Comparison of ENCODE assay signal across 31 mouse cellular contexts in the genomic region with DNA sequence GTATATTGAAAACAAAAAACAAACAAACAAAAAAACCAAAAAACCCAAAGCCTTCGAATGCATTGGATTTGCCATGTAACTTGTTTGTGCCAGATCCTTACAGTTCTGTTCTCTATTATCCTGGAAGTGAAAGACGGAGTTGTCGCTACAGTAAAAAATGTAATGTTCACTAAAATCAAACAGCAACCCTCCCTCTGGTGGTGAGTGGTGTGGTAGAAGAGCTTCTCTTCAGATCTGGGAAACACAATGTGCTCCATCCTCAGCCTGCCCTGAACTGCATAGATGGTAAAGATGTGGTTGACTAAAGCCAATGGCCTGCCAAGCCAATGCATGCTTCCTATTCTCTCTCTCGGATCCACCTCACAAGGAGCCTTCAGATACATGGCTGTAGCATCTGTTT.
DNase-seq lines count a peak whose midpoint lies in the region; ATAC-seq and TF ChIP-seq lines count a peak whose summit lies in the region.
"Had no signal": no experiment of that assay in that cellular context is flagged by ENCODE, and none has a peak within 500 bp of the region (broad histone marks: within the 10 kb centered on the region; RNA-seq: fewer than 3 reads in every experiment).

No protein-coding gene starts in this region.

- no peaks in the 10 kb centered on the region for H3K9me3 ChIP-seq in CH12.LX (replicated peaks; ENCODE audit: low read length)
- H3K9me3 ChIP-seq: embryonic facial prominence, embryonic 12.5 days; forebrain, embryonic 10.5 days; hindbrain, embryonic 12.5 days; intestine, embryonic 15.5 days; liver, embryonic 15.5 days; midbrain, embryonic 15.5 days; neural tube, embryonic 12.5 days had no signal

- H3K27ac ChIP-seq in left cerebral cortex, adult 2 months, result peak overlapping the region; percentile 20; the same call in 1 of the 2 replicates
- no peak overlapping the region for H3K27ac ChIP-seq in CH12.LX (ENCODE audit: insufficient read depth, low read depth)
- H3K27ac ChIP-seq: embryonic facial prominence, embryonic 12.5 days; forebrain, embryonic 10.5 days; hindbrain, embryonic 12.5 days; intestine, embryonic 15.5 days; liver, embryonic 15.5 days; midbrain, embryonic 15.5 days; neural tube, embryonic 12.5 days had no signal

- ATAC-seq in frontal cortex, adult (ENCODE audit: low TSS enrichment), result peak; percentile 70; the same call in 1 of the 2 replicates
- ATAC-seq: forebrain, embryonic 16.5 days; hindbrain, postnatal 0 days; intestine, embryonic 15.5 days; midbrain, embryonic 15.5 days had no signal

- TF ChIP-seq RAD21 in CH12.LX (IDR thresholded peaks at IDR 0.05; ENCODE audit: low read depth, low read length), result no peak

- H3K27me3 ChIP-seq in CH12.LX (replicated peaks), result no peaks in the 10 kb centered on the region
- H3K27me3 ChIP-seq: embryonic facial prominence, embryonic 12.5 days; hindbrain, embryonic 12.5 days; intestine, embryonic 15.5 days; liver, embryonic 15.5 days; midbrain, embryonic 15.5 days; neural tube, embryonic 12.5 days had no signal

- intact Hi-C loops in left cerebral cortex, adult 2 months (cut with DNase I), result loop anchor here (5.0 kb wide), 1 partner anchor 83 kb away; no protein-coding TSS in a partner anchor

- dilution Hi-C loops in CH12.LX (cut with MboI; ENCODE audit: extremely low pct_ligation_motif_present, extremely low pct_unique_long_range_greater_than_20kb, low sequenced_read_pairs), result no loop called here

- H3K4me3 ChIP-seq in left cerebral cortex, adult 2 months, result no peak overlapping the region
- H3K4me3 ChIP-seq in CH12.LX (replicated peaks in 1 of 3; ENCODE audit: low read depth in 2 of 3, low read length in 2 of 3, poor library complexity in 1 of 3), result no peak overlapping the region
- H3K4me3 ChIP-seq: embryonic facial prominence, embryonic 12.5 days; forebrain, embryonic 10.5 days; hindbrain, embryonic 12.5 days; intestine, embryonic 15.5 days; liver, embryonic 15.5 days; midbrain, embryonic 15.5 days; neural tube, embryonic 12.5 days had no signal

- no peak for TF ChIP-seq POLR2A in CH12.LX (IDR thresholded peaks at IDR 0.05; ENCODE audit: low read depth, low read length)

- H3K36me3 ChIP-seq in CH12.LX (replicated peaks in 1 of 2; ENCODE audit: control insufficient read depth in 1 of 2, insufficient read depth in 1 of 2, low read length in 1 of 2), result no peaks in the 10 kb centered on the region
- H3K36me3 ChIP-seq: embryonic facial prominence, embryonic 12.5 days; intestine, embryonic 15.5 days; liver, embryonic 15.5 days; midbrain, embryonic 15.5 days; neural tube, embryonic 12.5 days had no signal

- TF ChIP-seq CTCF in left cerebral cortex, adult 2 months (IDR thresholded peaks at IDR 0.05), result peak; percentile 34
- TF ChIP-seq CTCF in CH12.LX (conservative IDR thresholded peaks at IDR 0.05 in 1 of 2, IDR thresholded peaks at IDR 0.05 in 1 of 2; ENCODE audit: low read depth in 2 of 2, low read length in 2 of 2), result no peak

- H3K79me2 ChIP-seq in CH12.LX (replicated peaks; ENCODE audit: control insufficient read depth, extremely low read depth, insufficient read depth, poor library complexity, severe bottlenecking), result no peaks in the 10 kb centered on the region

- H3K9ac ChIP-seq in CH12.LX (ENCODE audit: insufficient read depth, low read depth), result no peak overlapping the region
- H3K9ac ChIP-seq: embryonic facial prominence, embryonic 12.5 days; hindbrain, embryonic 12.5 days; intestine, embryonic 15.5 days; liver, embryonic 15.5 days; lung, embryonic 14.5 days; midbrain, embryonic 15.5 days; neural tube, embryonic 12.5 days had no signal

- no peak overlapping the region for H3K4me2 ChIP-seq in CH12.LX (ENCODE audit: insufficient read depth, low read depth, poor library complexity, severe bottlenecking)
- H3K4me2 ChIP-seq: embryonic facial prominence, embryonic 12.5 days; heart, embryonic 11.5 days; hindbrain, embryonic 12.5 days; intestine, embryonic 15.5 days; liver, embryonic 15.5 days; lung, embryonic 14.5 days; midbrain, embryonic 15.5 days; neural tube, embryonic 12.5 days had no signal

- peaks cover 3 to 27% of the 10 kb centered on the region in 2 experiments; a peak in 3 of 4 replicates for H3K4me1 ChIP-seq in CH12.LX (ENCODE audit: control insufficient read depth in 1 of 2, insufficient read depth in 2 of 2)
- H3K4me1 ChIP-seq: embryonic facial prominence, embryonic 12.5 days; forebrain, embryonic 10.5 days; intestine, embryonic 15.5 days; liver, embryonic 15.5 days had no signal

- in situ Hi-C loops in CH12.LX (cut with MboI; ENCODE audit: low pct_ligation_motif_present, low pct_unique_long_range_greater_than_20kb, low sequenced_read_pairs), result no loop called here

- DNase-seq in frontal cortex, postnatal 10 days (ENCODE audit: low spot score in 2 of 2), result no peak
- no peak for DNase-seq in left cerebral cortex, adult 2 months (ENCODE audit: extremely low spot score in 1 of 2, low spot score in 2 of 2)
- DNase-seq in left cerebral cortex, adult 8-10 months (ENCODE audit: low spot score in 2 of 2), result no peak
- peak; percentile 12 for DNase-seq in CH12.LX (ENCODE audit: extremely low read depth)
- DNase-seq in brain, adult 2 months (ENCODE audit: low read depth, low spot score), result peak; percentile 27
- DNase-seq in gastrocnemius, postnatal 10 days, result no peak
- DNase-seq: adrenal gland, postnatal 36 days; cerebellum, adult 9-10 months; cerebellum, postnatal 36 days; gastrocnemius, postnatal 25 days; heart, postnatal 36 days; kidney, adult 2 months; kidney, postnatal 25 days; layer of hippocampus, adult 9-11 months; lung, embryonic 14.5 days; lung, postnatal 14 days; right cerebral cortex, adult 18-20 months; spleen, adult 18-20 months; thymus, adult 2 months; thymus, postnatal 36 days had no signal

- no peak for TF ChIP-seq EP300 in CH12.LX (IDR thresholded peaks at IDR 0.05; ENCODE audit: low read length)

TF ChIP-seq in CH12.LX, 34 proteins besides CTCF, POLR2A, EP300 and RAD21:
- TF ChIP-seq MEF2A (IDR thresholded peaks at IDR 0.05; ENCODE audit: borderline replicate concordance, low read depth, low read length), result no peak
- no peak for TF ChIP-seq ETS1 (conservative IDR thresholded peaks at IDR 0.05; ENCODE audit: low read depth, low read length)
- TF ChIP-seq MYC (IDR thresholded peaks at IDR 0.05; ENCODE audit: low read depth, low read length), result no peak
- TF ChIP-seq MAFK (IDR thresholded peaks at IDR 0.05; ENCODE audit: insufficient replicate concordance, low read length), result no peak
- TF ChIP-seq MAZ (IDR thresholded peaks at IDR 0.05; ENCODE audit: low read depth, low read length), result no peak
- no peak for TF ChIP-seq E2F4 (IDR thresholded peaks at IDR 0.05; ENCODE audit: insufficient replicate concordance, low read depth, low read length)
- no peak for TF ChIP-seq HCFC1 (IDR thresholded peaks at IDR 0.05; ENCODE audit: low read depth, low read length)
- TF ChIP-seq TBP (conservative IDR thresholded peaks at IDR 0.05; ENCODE audit: low read depth, low read length), result no peak
- no peak for TF ChIP-seq USF1 (IDR thresholded peaks at IDR 0.05; ENCODE audit: low read depth, low read length)
- no peak for TF ChIP-seq ZKSCAN1 (IDR thresholded peaks at IDR 0.05; ENCODE audit: borderline replicate concordance, low read depth, low read length)
- TF ChIP-seq ZC3H11A (IDR thresholded peaks at IDR 0.05; ENCODE audit: low read depth, low read length), result no peak
- no peak for TF ChIP-seq MXI1 (IDR thresholded peaks at IDR 0.05; ENCODE audit: low read depth, low read length)
- no peak for TF ChIP-seq IRF4 (IDR thresholded peaks at IDR 0.05; ENCODE audit: low read depth, low read length)
- no peak for TF ChIP-seq KAT2A (IDR thresholded peaks at IDR 0.05; ENCODE audit: insufficient replicate concordance, low read length)
- TF ChIP-seq POLR2AphosphoS2 (IDR thresholded peaks at IDR 0.05; ENCODE audit: low read depth, low read length), result no peak
- no peak for TF ChIP-seq CHD1 (IDR thresholded peaks at IDR 0.05; ENCODE audit: low read depth, low read length)
- no peak for TF ChIP-seq BHLHE40 (IDR thresholded peaks at IDR 0.05; ENCODE audit: low read depth, low read length)
TF ChIP-seq in CH12.LX: peak in this region for 0.

Comparison
In these comparisons a context has a peak if more than half of its experiments do, and no peak if none do; other contexts are left out.
1. DNase-seq: peak in CH12.LX (single experiment) and brain, adult 2 months (single experiment); none in frontal cortex, postnatal 10 days (0 of 2), left cerebral cortex, adult 2 months (0 of 2), left cerebral cortex, adult 8-10 months (0 of 2) and gastrocnemius, postnatal 10 days (single experiment).